Comparison of ENCODE assay signal across 23 mouse cellular contexts in the genomic region with DNA sequence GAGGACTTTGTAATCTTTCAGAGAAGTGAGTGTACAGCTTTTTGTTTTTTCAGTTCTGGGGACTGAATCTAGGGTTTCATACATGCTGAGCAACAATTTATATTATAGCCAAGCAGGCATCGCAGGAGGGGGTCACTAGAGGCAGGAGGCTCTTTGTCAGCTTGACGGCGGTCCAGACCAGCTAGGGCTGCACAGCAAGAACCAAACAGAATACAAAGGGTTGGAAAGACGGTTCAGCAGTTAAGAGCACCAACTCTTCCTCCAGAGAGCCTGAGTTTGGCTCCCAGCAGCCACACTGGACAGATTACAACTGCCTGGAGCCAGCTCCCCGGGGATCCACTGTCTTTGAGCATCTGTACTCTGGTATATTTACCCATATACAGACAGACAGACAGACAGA.
"Had no signal": no experiment of that assay in that cellular context is flagged by ENCODE, and none has a peak within 500 bp of the region (broad histone marks: within the 10 kb centered on the region; RNA-seq: fewer than 3 reads in every experiment).

No protein-coding gene starts in this region.

- H3K4me1 ChIP-seq: liver, embryonic 13.5 days had no signal

- H3K36me3 ChIP-seq: kidney, embryonic 15.5 days; liver, embryonic 13.5 days; midbrain, embryonic 10.5 days; neural tube, embryonic 12.5 days; neural tube, embryonic 15.5 days had no signal

- H3K27me3 ChIP-seq: kidney, embryonic 15.5 days; liver, embryonic 13.5 days; megakaryocyte, embryonic 14.5 days; neural tube, embryonic 12.5 days; neural tube, embryonic 15.5 days had no signal

- H3K9me3 ChIP-seq: kidney, embryonic 15.5 days; liver, embryonic 13.5 days; megakaryocyte, embryonic 14.5 days; midbrain, embryonic 10.5 days; neural tube, embryonic 12.5 days; neural tube, embryonic 15.5 days had no signal

- H3K4me2 ChIP-seq: kidney, embryonic 15.5 days; liver, embryonic 13.5 days; neural tube, embryonic 12.5 days; neural tube, embryonic 15.5 days had no signal

- DNase-seq: kidney, adult 11 months; kidney, adult 8-10 months; kidney, postnatal 10 days; kidney, postnatal 36 days; layer of hippocampus, postnatal 36 days; liver, embryonic 13.5 days; lung, adult 2 months; lung, postnatal 14 days; midbrain, embryonic 14.5 days; right cerebral cortex, adult 18-20 months; right cerebral cortex, postnatal 14 days; right cerebral cortex, postnatal 4 days; thymus, adult 2 months; thymus, postnatal 14 days; thymus, postnatal 4 days had no signal

- H3K27ac ChIP-seq: kidney, embryonic 15.5 days; left cerebral cortex, adult 2 months; liver, embryonic 13.5 days; macrophage; midbrain, embryonic 10.5 days; neural tube, embryonic 12.5 days; neural tube, embryonic 15.5 days; stomach, postnatal 0 days had no signal

- H3K9ac ChIP-seq: kidney, embryonic 15.5 days; liver, embryonic 13.5 days; neural tube, embryonic 12.5 days; neural tube, embryonic 15.5 days had no signal

- H3K4me3 ChIP-seq: kidney, embryonic 15.5 days; left cerebral cortex, adult 2 months; liver, embryonic 13.5 days; megakaryocyte, embryonic 14.5 days; midbrain, embryonic 10.5 days; neural tube, embryonic 12.5 days; neural tube, embryonic 15.5 days had no signal
